Mouse (Mus musculus) megakaryocyte, embryonic 14.5 days (primary cell): ENCODE measurements around the gene Vav2.

Source experiments
- FLI1 ChIP-seq: IDR thresholded peaks from 2 replicates; pipeline ENCODE4 v1.6.1; 2012; ENCODE audit warnings: low read length, inconsistent platforms, mixed read lengths
- GATA1 ChIP-seq: IDR thresholded peaks from 3 replicates; pipeline ENCODE4 v1.6.1; 2012; ENCODE audit warnings: mixed read lengths, low read length, inconsistent platforms, borderline replicate concordance

DNA sequence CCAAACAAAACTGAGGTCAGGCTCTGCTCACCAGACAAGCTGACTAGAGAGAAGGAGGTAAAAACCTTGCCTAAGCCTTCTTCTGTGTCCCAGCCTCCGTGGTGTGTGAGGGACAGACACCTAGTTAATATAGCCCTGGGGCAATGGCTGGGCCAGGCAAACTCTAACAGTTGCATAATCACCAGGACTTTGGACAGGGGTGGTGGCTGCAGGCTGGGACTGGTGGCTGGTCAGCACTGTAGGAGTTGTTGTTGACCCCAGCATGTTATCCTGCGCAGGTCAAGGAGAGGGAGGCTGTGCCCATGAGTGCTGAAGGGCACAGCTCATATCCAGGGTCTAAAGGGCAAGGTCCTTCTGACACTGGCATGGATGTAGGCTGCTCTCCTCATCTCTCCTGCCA is 178.6 kb downstream of the Vav2 start, which contains the start of gene Sardh:
- TF ChIP-seq GATA1: no peak
- no peak for TF ChIP-seq FLI1
